In genomic region chr2:25709056-25709455, GRCm38 (mm10) we compare ENCODE assay signal across 19 mouse cellular contexts. TPM values are rescaled to one million over a fixed set of nuclear protein-coding genes. Genes with fewer than 3 reads are reported as not detected.
"Had no signal": no experiment of that assay in that cellular context is flagged by ENCODE, and none has a peak within 500 bp of the region (broad histone marks: within the 10 kb centered on the region; RNA-seq: fewer than 3 reads in every experiment).

No protein-coding gene starts in this region.

RNA-seq across cellular contexts. Expression of gene Obp2a, which starts 9.2 kb away (rescaled TPM):
- total RNA-seq: layer of hippocampus, adult 18-20 months; layer of hippocampus, postnatal 25 days; left cerebral cortex, adult 18-20 months; left cerebral cortex, postnatal 25 days; liver, adult 2 months; megakaryocyte progenitor cell, adult 5-6 weeks; megakaryocyte-erythroid progenitor cell, adult 5-6 weeks had no signal
- polyA plus RNA-seq: intestine, embryonic 16.5 days; kidney, embryonic 16.5 days; limb, embryonic 10.5 days; limb, embryonic 14.5 days; liver, adult 2 months; liver, embryonic 13.5 days; liver, embryonic 16.5 days; lung, adult 2 months; lung, embryonic 16.5 days; midbrain, embryonic 11.5 days; neural tube, embryonic 14.5 days; stomach, embryonic 15.5 days had no signal

RNA-seq across cellular contexts. Expression of gene Lcn10, which starts 26.5 kb away (rescaled TPM):
- total RNA-seq: layer of hippocampus, adult 18-20 months; layer of hippocampus, postnatal 25 days; left cerebral cortex, adult 18-20 months; left cerebral cortex, postnatal 25 days; liver, adult 2 months; megakaryocyte progenitor cell, adult 5-6 weeks; megakaryocyte-erythroid progenitor cell, adult 5-6 weeks had no signal
- polyA plus RNA-seq: intestine, embryonic 16.5 days; kidney, embryonic 16.5 days; limb, embryonic 10.5 days; limb, embryonic 14.5 days; liver, adult 2 months; liver, embryonic 13.5 days; liver, embryonic 16.5 days; lung, adult 2 months; lung, embryonic 16.5 days; midbrain, embryonic 11.5 days; neural tube, embryonic 14.5 days; stomach, embryonic 15.5 days had no signal

RNA-seq across cellular contexts. Expression of gene Obp2b, which starts 27.8 kb away (rescaled TPM):
- total RNA-seq: layer of hippocampus, adult 18-20 months; layer of hippocampus, postnatal 25 days; left cerebral cortex, adult 18-20 months; left cerebral cortex, postnatal 25 days; liver, adult 2 months; megakaryocyte progenitor cell, adult 5-6 weeks; megakaryocyte-erythroid progenitor cell, adult 5-6 weeks had no signal
- polyA plus RNA-seq: intestine, embryonic 16.5 days; kidney, embryonic 16.5 days; limb, embryonic 10.5 days; limb, embryonic 14.5 days; liver, adult 2 months; liver, embryonic 13.5 days; liver, embryonic 16.5 days; lung, adult 2 months; lung, embryonic 16.5 days; midbrain, embryonic 11.5 days; neural tube, embryonic 14.5 days; stomach, embryonic 15.5 days; thymus, postnatal 0 days had no signal

RNA-seq across cellular contexts. Expression of gene Lcn6, which starts 32.5 kb away (rescaled TPM):
- total RNA-seq: layer of hippocampus, adult 18-20 months; layer of hippocampus, postnatal 25 days; left cerebral cortex, adult 18-20 months; left cerebral cortex, postnatal 25 days; liver, adult 2 months; megakaryocyte progenitor cell, adult 5-6 weeks; megakaryocyte-erythroid progenitor cell, adult 5-6 weeks had no signal
- polyA plus RNA-seq: intestine, embryonic 16.5 days; kidney, embryonic 16.5 days; limb, embryonic 10.5 days; limb, embryonic 14.5 days; liver, adult 2 months; liver, embryonic 13.5 days; liver, embryonic 16.5 days; lung, adult 2 months; lung, embryonic 16.5 days; midbrain, embryonic 11.5 days; neural tube, embryonic 14.5 days; stomach, embryonic 15.5 days; thymus, postnatal 0 days had no signal
